Mouse (Mus musculus) heart, embryonic 12.5 days (tissue): ENCODE measurements around the gene Cln3. TPM values are rescaled to one million over a fixed set of nuclear protein-coding genes. Genes with fewer than 3 reads are reported as not detected.

ENCODE experiments used
- ATAC-seq: fragments of 200-750 bp; cut with Nextera tagmentation; 2 replicates; pipeline ENCODE4 v1.8.0; 2017; ENCODE audit warnings: moderate TSS enrichment, moderate library complexity; ENCODE audit not compliant: insufficient number of reproducible peaks, low FRiP score
- H3K27ac ChIP-seq: fragments of 300-500 bp; sonication (generic); 2 replicates; pipeline ENCODE4 v1.5.1; 2016; ENCODE audit warnings: mild to moderate bottlenecking, moderate library complexity; ENCODE audit not compliant: poor library complexity, severe bottlenecking
- H3K27me3 ChIP-seq: fragments of 300-500 bp; sonication (generic); replicated peaks from 2 replicates; pipeline ENCODE4 v1.6.1; 2016; ENCODE audit warnings: mild to moderate bottlenecking, moderate library complexity
- H3K36me3 ChIP-seq: fragments of 300-500 bp; sonication (generic); 2 replicates; pipeline ENCODE4 v1.6.1; 2016; ENCODE audit warnings: mild to moderate bottlenecking, moderate library complexity
- H3K4me1 ChIP-seq: fragments of 300-500 bp; sonication (generic); replicated peaks from 2 replicates; pipeline ENCODE4 v1.6.1; 2016; ENCODE audit warnings: mild to moderate bottlenecking
- H3K4me2 ChIP-seq: fragments of 300-500 bp; sonication (generic); 2 replicates; pipeline ENCODE4 v1.6.1; 2016; ENCODE audit warnings: mild to moderate bottlenecking, moderate library complexity
- H3K4me3 ChIP-seq: fragments of 300-500 bp; sonication (generic); 2 replicates; pipeline ENCODE4 v1.5.1; 2016; ENCODE audit warnings: mild to moderate bottlenecking
- H3K9ac ChIP-seq: fragments of 300-500 bp; sonication (generic); 2 replicates; pipeline ENCODE4 v1.6.1; 2016; ENCODE audit warnings: mild to moderate bottlenecking, moderate library complexity
- H3K9me3 ChIP-seq: fragments of 300-500 bp; sonication (generic); replicated peaks from 2 replicates; pipeline ENCODE4 v1.6.1; 2016; ENCODE audit warnings: mild to moderate bottlenecking, moderate library complexity
- WGBS: fragments of 180-500 bp; shearing (Covaris S2); methylation state at CpG from one replicate; pipeline ENCODE4 v1.1.7; 2016; 5-methylcytosine and 5-hydroxymethylcytosine counted together
- polyA plus RNA-seq: library from polyadenylated mRNA; unstranded; fragments of >200 nt; fragmentation: Nextera tagmentation; extraction: Ambion mirVana; gene quantifications from 2 replicates; pipeline ENCODE4 v1.2.1, GENCODE M21; 2016

Cln3 gene
- polyA plus RNA-seq, 1 experiment from 2014 or later = 24.5 TPM

DNA sequence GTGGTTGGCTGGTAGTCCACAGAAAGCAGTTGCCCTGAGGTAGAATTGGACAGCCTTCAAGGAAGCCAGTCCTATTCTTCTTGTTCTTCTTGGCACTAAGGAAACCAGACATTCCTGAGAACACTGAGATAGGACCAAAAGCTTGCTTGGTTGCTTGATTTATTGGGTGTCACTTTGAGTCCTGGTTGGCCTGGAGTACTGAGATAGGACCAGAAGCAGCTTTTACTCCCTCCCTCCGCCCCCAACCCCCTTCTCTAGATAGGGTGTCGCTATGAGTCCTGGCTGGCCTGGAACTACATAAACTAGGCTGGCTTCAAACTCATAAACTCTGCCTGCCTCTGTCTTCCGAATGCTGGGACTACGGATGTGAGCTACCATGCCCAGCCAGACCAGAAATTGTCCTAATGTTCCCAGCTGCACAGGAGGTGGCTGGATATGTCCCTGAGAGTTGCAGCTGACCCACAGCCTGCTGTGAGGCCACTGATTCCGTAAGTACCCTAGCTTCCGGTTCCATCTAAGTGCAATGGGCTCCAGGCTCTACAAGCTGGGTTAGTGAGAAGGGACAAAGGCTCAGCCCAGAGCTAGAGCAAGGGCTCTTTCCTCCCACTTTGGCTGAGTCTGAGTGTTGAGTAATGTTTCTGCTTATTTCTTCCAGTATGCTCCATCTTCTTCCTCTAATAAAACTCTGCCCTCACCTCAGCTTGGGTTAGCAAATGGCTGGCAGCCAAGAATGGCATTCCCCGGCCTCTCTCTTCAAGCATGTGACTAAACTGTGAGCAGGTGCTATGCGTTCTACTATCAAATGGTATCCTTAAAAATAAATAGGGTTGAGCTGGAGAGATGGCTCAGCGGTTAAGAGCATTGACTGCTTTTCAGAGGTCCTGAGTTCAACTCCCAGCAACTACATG lies 36.1 kb upstream of the Cln3 start:
- Histone ChIP-seq H3K27me3 (no peaks in the 10 kb centered on the region), H3K36me3 (no peaks in the 10 kb centered on the region), H3K4me1 (peaks cover 9% of the 10 kb centered on the region), H3K4me2 (no peak overlapping the region), H3K9me3 (no peaks in the 10 kb centered on the region), H3K4me3 (no peak overlapping the region), H3K27ac (no peak overlapping the region), H3K9ac (no peak overlapping the region)
- ATAC-seq = no peak
- WGBS = 64% methylated on average over 9 of the region's 9 CpGs

DNA sequence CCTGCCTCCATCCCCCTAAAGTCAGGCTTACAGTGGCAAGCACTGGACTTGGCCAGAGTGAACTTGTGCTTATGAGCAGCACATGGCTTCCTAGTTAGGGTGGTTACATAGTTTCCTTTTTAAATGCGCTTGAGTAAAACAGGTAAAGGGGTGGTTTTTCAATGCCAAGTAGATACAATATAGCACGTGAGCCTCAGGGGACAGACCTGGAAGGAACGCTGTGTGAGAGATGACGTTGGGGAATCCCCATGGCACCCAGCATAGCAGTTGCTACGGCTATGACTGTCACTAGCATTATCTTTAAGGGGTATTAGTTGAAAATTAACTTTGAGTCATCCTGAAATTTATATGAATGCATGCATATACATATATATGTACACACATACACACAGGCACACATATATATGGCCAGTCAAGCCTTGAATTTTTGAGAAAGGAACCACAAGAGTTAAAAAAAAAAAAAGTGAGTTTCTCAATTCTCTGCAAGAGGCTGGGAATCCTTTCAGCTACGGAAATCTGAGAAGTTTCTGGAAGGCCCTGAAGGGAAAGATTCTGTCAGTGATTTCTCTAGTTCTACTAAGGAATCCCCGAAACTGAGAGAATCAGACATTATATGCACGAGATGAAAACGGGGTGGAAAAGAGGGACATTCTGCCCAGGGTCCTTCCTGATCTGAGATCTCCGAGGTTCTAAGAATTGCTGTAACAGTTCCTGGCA lies 34.1 kb upstream of the Cln3 start:
- Histone ChIP-seq H3K4me3 (no peak overlapping the region), H3K9ac (no peak overlapping the region), H3K4me1 (no peaks in the 10 kb centered on the region; the same call in 1 of the 2 replicates), H3K36me3 (no peaks in the 10 kb centered on the region), H3K27ac (no peak overlapping the region), H3K27me3 (no peaks in the 10 kb centered on the region), H3K4me2 (no peak overlapping the region), H3K9me3 (no peaks in the 10 kb centered on the region)
- WGBS = 79% methylated on average over 10 of the region's 10 CpGs
- no peak for ATAC-seq

DNA sequence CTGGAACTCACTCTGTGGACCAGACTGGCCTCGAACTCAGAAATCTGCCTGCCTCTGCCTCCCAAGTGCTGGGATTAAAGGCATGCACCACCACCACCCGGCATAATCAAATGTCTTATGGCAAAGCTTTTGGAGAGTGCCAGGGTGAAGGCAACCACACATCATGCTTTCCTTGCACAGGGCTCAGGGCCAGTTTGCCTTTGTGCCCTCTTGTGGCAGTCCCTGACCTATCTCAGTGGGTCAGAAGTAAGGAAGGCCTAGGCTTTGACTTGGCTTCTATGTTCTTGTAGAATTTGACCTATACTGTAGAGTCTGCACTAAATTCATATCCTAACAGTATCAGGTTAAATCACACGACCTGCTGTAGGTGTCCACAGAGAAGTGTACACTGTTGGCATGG lies 31.1 kb upstream of the Cln3 start:
- WGBS = 59% methylated on average over 3 of the region's 3 CpGs
- Histone ChIP-seq H3K4me1 (no peaks in the 10 kb centered on the region; the same call in 1 of the 2 replicates), H3K9ac (no peak overlapping the region), H3K4me3 (no peak overlapping the region), H3K27me3 (no peaks in the 10 kb centered on the region), H3K9me3 (no peaks in the 10 kb centered on the region), H3K36me3 (no peaks in the 10 kb centered on the region), H3K4me2 (no peak overlapping the region), H3K27ac (no peak overlapping the region)
- no peak for ATAC-seq

DNA sequence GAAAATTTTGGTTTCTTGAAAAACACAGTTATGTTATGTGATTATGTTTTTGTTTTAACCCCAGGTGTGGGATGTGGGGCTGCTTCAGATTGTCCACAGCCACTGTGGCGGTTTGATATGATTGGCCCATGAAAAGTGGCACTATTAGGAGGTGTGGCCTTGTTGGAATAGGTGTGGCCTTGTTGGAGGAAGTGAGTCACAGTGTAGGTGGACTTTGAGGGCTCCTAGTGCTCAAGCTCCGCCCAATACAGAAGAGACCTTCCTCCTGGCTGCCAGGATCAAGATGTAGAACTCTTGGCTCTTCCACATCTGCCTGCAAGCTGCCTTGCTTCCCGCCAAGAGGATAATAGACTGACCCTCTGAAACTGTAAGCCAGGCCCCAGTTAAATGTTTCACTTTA lies 27.1 kb upstream of the Cln3 start:
- H3K4me1 ChIP-seq = no peaks in the 10 kb centered on the region
- H3K27ac ChIP-seq = no peak overlapping the region
- H3K9ac ChIP-seq = no peak overlapping the region
- no peak for ATAC-seq
- H3K4me2 ChIP-seq = no peak overlapping the region
- 69% methylated on average over 3 of the region's 3 CpGs for WGBS
- no peak overlapping the region for H3K4me3 ChIP-seq
- H3K27me3 ChIP-seq = no peaks in the 10 kb centered on the region
- H3K36me3 ChIP-seq = no peaks in the 10 kb centered on the region
- no peaks in the 10 kb centered on the region for H3K9me3 ChIP-seq

DNA sequence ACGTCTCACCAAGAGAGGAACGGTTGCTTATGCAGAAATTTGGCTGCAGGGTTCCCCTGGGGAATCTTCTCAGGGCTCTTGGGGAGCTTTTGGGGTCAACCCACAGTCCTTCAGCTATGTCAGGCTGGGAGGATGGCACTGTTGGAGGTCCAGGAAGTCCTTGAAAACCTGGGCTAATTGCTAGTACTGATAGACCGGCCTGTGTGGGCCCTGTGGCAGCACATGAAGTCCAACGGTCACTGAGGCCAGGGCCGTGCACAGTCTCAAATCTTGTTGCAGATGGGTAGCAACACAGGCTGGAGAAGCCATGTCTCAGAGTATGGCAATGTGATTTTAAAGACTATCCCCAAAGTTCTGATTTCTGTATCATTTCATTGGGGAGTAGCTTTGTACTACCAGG lies 22.2 kb upstream of the Cln3 start:
- 0 out of 2 replicates have a peak, but pooled peaks cover 4% of the 10 kb centered on the region for H3K27me3 ChIP-seq
- H3K9me3 ChIP-seq = no peaks in the 10 kb centered on the region
- H3K36me3 ChIP-seq = no peaks in the 10 kb centered on the region
- ATAC-seq = no peak
- H3K9ac ChIP-seq = no peak overlapping the region
- WGBS = 79% methylated on average over 5 of the region's 5 CpGs
- H3K4me1 ChIP-seq = no peaks in the 10 kb centered on the region
- H3K27ac ChIP-seq = no peak overlapping the region
- H3K4me3 ChIP-seq = no peak overlapping the region
- no peak overlapping the region for H3K4me2 ChIP-seq

DNA sequence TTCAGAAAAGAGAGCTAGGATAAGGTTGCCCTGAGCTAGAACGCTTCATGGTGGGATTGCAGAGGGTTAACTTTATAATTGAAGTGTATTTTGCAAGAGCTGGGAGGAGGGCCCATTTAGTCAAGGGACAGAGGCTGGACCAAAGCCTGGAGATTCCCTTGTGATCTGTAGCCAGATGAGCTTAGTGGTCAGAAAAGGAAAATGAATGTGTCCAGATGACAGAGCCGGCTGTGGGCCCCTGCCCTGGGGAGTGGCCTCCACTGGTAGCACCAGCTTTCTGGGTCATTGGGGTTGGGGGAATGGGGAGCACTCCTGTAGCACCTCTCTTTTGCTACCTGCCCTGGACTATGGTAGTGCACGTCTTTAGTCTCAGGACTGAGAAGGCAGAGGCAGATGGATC lies 21.4 kb upstream of the Cln3 start:
- no peaks in the 10 kb centered on the region for H3K36me3 ChIP-seq
- no peak overlapping the region for H3K27ac ChIP-seq
- 66% methylated on average over 3 of the region's 3 CpGs for WGBS
- no peak for ATAC-seq
- no peaks in the 10 kb centered on the region for H3K4me1 ChIP-seq
- no peak overlapping the region for H3K9ac ChIP-seq
- no peak overlapping the region for H3K4me3 ChIP-seq
- H3K9me3 ChIP-seq = no peaks in the 10 kb centered on the region
- 0 out of 2 replicates have a peak, but pooled peaks cover 4% of the 10 kb centered on the region for H3K27me3 ChIP-seq
- no peak overlapping the region for H3K4me2 ChIP-seq

DNA sequence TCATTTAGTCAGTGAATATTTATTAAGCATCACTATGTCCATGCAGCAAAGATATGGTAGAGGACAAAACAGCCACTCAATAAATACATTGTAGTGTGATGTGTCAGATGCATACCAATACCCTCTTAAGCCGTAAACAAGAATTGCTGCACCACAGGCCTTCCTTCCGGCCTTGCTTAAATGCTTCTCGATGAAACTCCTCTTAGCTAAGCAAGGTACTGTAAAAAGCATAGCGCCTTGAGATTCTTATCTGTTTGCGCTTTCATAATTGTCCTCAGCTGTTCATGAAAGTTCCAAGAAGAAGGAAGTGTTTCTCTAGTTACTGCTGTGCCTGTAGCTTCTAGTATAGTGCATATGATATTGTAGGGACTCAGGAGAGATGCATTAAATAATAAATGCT lies 21.0 kb upstream of the Cln3 start:
- ATAC-seq = no peak

DNA sequence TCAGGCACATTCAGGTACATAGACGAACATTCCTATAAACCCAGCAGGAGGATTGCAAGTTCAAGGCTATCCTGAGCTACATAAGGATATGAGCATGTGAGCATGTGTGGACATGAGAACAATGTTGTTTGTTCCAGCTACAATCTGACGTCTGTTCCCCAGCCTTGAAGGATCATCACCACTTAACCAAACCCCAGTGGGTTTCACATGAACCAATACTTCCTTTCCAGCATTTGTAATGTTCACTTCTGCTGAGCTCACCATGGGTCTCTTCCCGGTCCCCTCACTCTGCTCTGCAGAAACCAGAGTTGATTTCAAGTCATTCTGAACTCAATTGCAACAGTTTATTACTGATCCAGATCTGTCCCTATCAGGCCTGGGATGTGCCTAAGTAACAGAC lies 17.0 kb upstream of the Cln3 start:
- Histone ChIP-seq H3K9me3 (no peaks in the 10 kb centered on the region), H3K27me3 (0 out of 2 replicates have a peak, but pooled peaks cover 4% of the 10 kb centered on the region), H3K4me1 (no peaks in the 10 kb centered on the region), H3K36me3 (no peaks in the 10 kb centered on the region), H3K4me3 (no peak overlapping the region), H3K9ac (no peak overlapping the region), H3K27ac (no peak overlapping the region), H3K4me2 (no peak overlapping the region)
- ATAC-seq = no peak
- 72% methylated on average over 3 of the region's 3 CpGs for WGBS

More for the DNA sequence above, 21.0 kb upstream of the Cln3 start:
- Histone ChIP-seq H3K4me1 (no peaks in the 10 kb centered on the region), H3K36me3 (no peaks in the 10 kb centered on the region), H3K9me3 (no peaks in the 10 kb centered on the region), H3K27ac (no peak overlapping the region), H3K4me3 (no peak overlapping the region), H3K27me3 (0 out of 2 replicates have a peak, but pooled peaks cover 4% of the 10 kb centered on the region), H3K9ac (no peak overlapping the region), H3K4me2 (no peak overlapping the region)
- WGBS = 79% methylated on average over 5 of the region's 5 CpGs

DNA sequence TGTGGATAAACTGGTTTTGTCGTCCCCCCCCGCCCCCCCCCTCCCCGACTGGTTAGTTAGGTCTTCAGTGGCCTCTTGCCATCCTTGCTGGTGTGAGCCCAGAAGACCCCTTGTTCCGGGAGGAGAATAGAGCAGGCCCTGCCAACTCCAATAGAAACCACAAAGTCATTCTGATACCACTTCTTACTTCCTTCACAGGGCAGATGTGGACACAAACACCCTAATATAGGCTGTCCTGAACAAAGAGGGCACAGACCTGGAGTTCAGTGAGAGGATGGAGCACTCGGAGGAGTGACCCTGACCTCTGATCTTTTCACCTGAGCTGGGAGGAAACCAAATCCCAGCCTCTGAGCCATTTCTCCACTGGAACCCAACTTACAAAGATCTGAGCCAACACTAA lies 16.3 kb upstream of the Cln3 start:
- no peaks in the 10 kb centered on the region for H3K4me1 ChIP-seq
- no peak overlapping the region for H3K4me2 ChIP-seq
- no peak overlapping the region for H3K4me3 ChIP-seq
- no peak for ATAC-seq
- 33% methylated on average over 5 of the region's 5 CpGs for WGBS
- no peaks in the 10 kb centered on the region for H3K9me3 ChIP-seq
- H3K27me3 ChIP-seq = 0 out of 2 replicates have a peak, but pooled peaks cover 4% of the 10 kb centered on the region
- H3K27ac ChIP-seq = no peak overlapping the region
- H3K9ac ChIP-seq = no peak overlapping the region
- no peaks in the 10 kb centered on the region for H3K36me3 ChIP-seq

DNA sequence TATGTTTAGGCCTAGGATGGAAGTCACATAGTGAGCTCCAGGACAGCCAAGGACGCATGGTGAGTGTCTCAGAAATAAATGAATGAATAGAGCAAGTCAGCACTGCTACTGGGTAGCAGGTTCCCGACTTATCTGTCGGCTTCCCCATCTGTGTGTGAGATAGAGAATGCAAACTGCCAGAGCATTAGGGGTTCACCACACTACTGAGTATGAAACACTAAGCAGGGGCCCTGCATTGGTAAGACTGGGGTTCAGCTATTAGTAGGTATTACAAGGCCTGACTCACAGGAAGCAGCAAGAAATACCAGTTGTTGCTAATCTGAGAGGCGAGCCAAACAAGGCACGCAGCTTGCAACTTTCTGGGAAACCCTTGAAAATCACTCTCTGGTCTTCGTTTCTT lies 13.3 kb upstream of the Cln3 start:
- Histone ChIP-seq H3K36me3 (no peaks in the 10 kb centered on the region), H3K9me3 (no peaks in the 10 kb centered on the region), H3K4me3 (no peak overlapping the region), H3K4me1 (no peaks in the 10 kb centered on the region), H3K27ac (no peak overlapping the region), H3K9ac (no peak overlapping the region), H3K27me3 (peaks cover 17% of the 10 kb centered on the region), H3K4me2 (no peak overlapping the region)
- no peak for ATAC-seq
- WGBS = 59% methylated on average over 6 of the region's 6 CpGs

DNA sequence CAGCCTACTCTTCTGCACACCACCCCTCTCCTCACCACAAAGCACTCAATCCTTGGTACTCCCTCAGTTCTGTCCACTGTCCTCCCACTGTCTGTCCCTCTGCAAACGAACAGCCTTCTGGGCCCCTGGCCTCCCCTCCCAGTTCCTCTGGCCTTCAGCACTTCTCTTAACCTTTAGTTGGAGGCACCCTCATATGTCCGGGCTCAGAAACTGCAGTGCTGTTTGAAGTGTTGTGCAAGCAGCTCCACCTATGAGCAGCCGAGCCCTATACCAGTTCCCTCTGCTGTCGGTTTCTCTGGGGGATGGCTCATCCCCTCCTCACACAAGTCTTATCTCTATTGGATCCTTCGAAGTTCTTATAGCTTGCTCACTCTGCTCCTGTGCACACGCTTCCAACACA lies 10.8 kb upstream of the Cln3 start:
- H3K27ac ChIP-seq = no peak overlapping the region
- ATAC-seq = no peak
- 54% methylated on average over 6 of the region's 6 CpGs for WGBS
- no peaks in the 10 kb centered on the region for H3K9me3 ChIP-seq
- no peak overlapping the region for H3K9ac ChIP-seq
- H3K36me3 ChIP-seq = no peaks in the 10 kb centered on the region
- H3K4me3 ChIP-seq = no peak overlapping the region
- H3K4me1 ChIP-seq = no peaks in the 10 kb centered on the region
- peaks cover 33% of the 10 kb centered on the region for H3K27me3 ChIP-seq
- H3K4me2 ChIP-seq = no peak overlapping the region
